ENCODE assay signal across 10 mouse cellular contexts in genomic region chrX:102493992-102494730, GRCm38 (mm10). TPM values are rescaled to one million over a fixed set of nuclear protein-coding genes. Genes with fewer than 3 reads are reported as not detected.
DNase-seq lines count a peak whose midpoint lies in the region; ATAC-seq lines count a peak whose summit lies in the region.
"Had no signal": no experiment of that assay in that cellular context is flagged by ENCODE, and none has a peak within 500 bp of the region (broad histone marks: within the 10 kb centered on the region; RNA-seq: fewer than 3 reads in every experiment).

No protein-coding gene starts in this region.

- H3K4me2 ChIP-seq in hindbrain, embryonic 11.5 days (replicated peaks; ENCODE audit: low read depth, low read length): no peak overlapping the region
- no peak overlapping the region for H3K4me2 ChIP-seq in hindbrain, embryonic 12.5 days (replicated peaks)
- no peak overlapping the region for H3K4me2 ChIP-seq in neural tube, embryonic 14.5 days (ENCODE audit: low read depth, low read length)

- 0 out of 2 replicates have a peak, but pooled peaks cover 2% of the 10 kb centered on the region for H3K27me3 ChIP-seq in hindbrain, embryonic 11.5 days (ENCODE audit: control insufficient read depth, insufficient read depth, low read length)
- peaks cover 6% of the 10 kb centered on the region; the same call in 1 of the 2 replicates for H3K27me3 ChIP-seq in hindbrain, embryonic 12.5 days
- H3K27me3 ChIP-seq in neural tube, embryonic 14.5 days (ENCODE audit: control insufficient read depth, insufficient read depth, low read length): no peaks in the 10 kb centered on the region

- H3K27ac ChIP-seq in hindbrain, embryonic 11.5 days (ENCODE audit: low read depth, low read length): no peak overlapping the region
- no peak overlapping the region for H3K27ac ChIP-seq in hindbrain, embryonic 12.5 days
- no peak overlapping the region for H3K27ac ChIP-seq in neural tube, embryonic 14.5 days (ENCODE audit: low read depth, low read length)
- H3K27ac ChIP-seq: macrophage had no signal

- 69% methylated on average over 6 of the region's 6 CpGs for WGBS in hindbrain, embryonic 11.5 days
- WGBS in hindbrain, embryonic 12.5 days: 59% methylated on average over 6 of the region's 6 CpGs
- WGBS in neural tube, embryonic 14.5 days: 80% methylated on average over 6 of the region's 6 CpGs

- H3K4me1 ChIP-seq in hindbrain, embryonic 11.5 days (replicated peaks; ENCODE audit: control insufficient read depth, insufficient read depth, low read length): no peaks in the 10 kb centered on the region
- H3K4me1 ChIP-seq in hindbrain, embryonic 12.5 days: no peaks in the 10 kb centered on the region
- H3K4me1 ChIP-seq in neural tube, embryonic 14.5 days (ENCODE audit: control insufficient read depth, insufficient read depth, low read length): no peaks in the 10 kb centered on the region

- H3K36me3 ChIP-seq in hindbrain, embryonic 11.5 days (ENCODE audit: control insufficient read depth, insufficient read depth, low read length): no peaks in the 10 kb centered on the region
- H3K36me3 ChIP-seq in hindbrain, embryonic 12.5 days: no peaks in the 10 kb centered on the region
- H3K36me3 ChIP-seq in neural tube, embryonic 14.5 days (ENCODE audit: control insufficient read depth, insufficient read depth, low read length): no peaks in the 10 kb centered on the region

- peak; percentile 22 for DNase-seq in hindbrain, embryonic 11.5 days (ENCODE audit: low spot score)
- DNase-seq in neural tube, embryonic 10.5 days (ENCODE audit: extremely low spot score, low spot score): no peak
- peak; percentile 26 for DNase-seq in brain, adult 2 months (ENCODE audit: low read depth, low spot score)
- peak; percentile 19 for DNase-seq in retina, postnatal 1 day
- no peak for DNase-seq in frontal cortex, postnatal 36 days (ENCODE audit: low spot score in 2 of 2)
- DNase-seq in heart, adult 11 months: no peak
- DNase-seq: spleen, adult 18-20 months had no signal

- ATAC-seq in hindbrain, embryonic 11.5 days (ENCODE audit: low FRiP score): no peak
- no peak for ATAC-seq in hindbrain, embryonic 12.5 days (ENCODE audit: low FRiP score)
- peak; percentile 60; the same call in 1 of the 2 replicates for ATAC-seq in neural tube, embryonic 14.5 days (ENCODE audit: low read depth)

- H3K9me3 ChIP-seq in hindbrain, embryonic 11.5 days (ENCODE audit: control insufficient read depth, low read length): no peaks in the 10 kb centered on the region
- H3K9me3 ChIP-seq in hindbrain, embryonic 12.5 days (replicated peaks): no peaks in the 10 kb centered on the region
- H3K9me3 ChIP-seq in neural tube, embryonic 14.5 days (ENCODE audit: control insufficient read depth, low read length): no peaks in the 10 kb centered on the region

- no peak overlapping the region for H3K4me3 ChIP-seq in hindbrain, embryonic 11.5 days (ENCODE audit: low read depth, low read length)
- H3K4me3 ChIP-seq in hindbrain, embryonic 12.5 days: no peak overlapping the region
- no peak overlapping the region for H3K4me3 ChIP-seq in neural tube, embryonic 14.5 days (ENCODE audit: low read depth, low read length)

- H3K9ac ChIP-seq in hindbrain, embryonic 11.5 days (ENCODE audit: low read depth, low read length): no peak overlapping the region
- no peak overlapping the region for H3K9ac ChIP-seq in hindbrain, embryonic 12.5 days
- H3K9ac ChIP-seq in neural tube, embryonic 14.5 days (replicated peaks; ENCODE audit: low read depth, low read length): no peak overlapping the region

RNA-seq across cellular contexts. Expression of gene Hdac8, which starts 11.0 kb away (rescaled TPM):
- polyA plus RNA-seq in hindbrain, embryonic 11.5 days (2014; fragmentation: Nextera tagmentation; extraction: Ambion mirVana): 2.3 and 2.8 TPM in 2 replicates
- 9.5 and 9.7 TPM in 2 replicates for polyA plus RNA-seq in hindbrain, embryonic 12.5 days (2016; fragmentation: Nextera tagmentation; extraction: Ambion mirVana)
- polyA plus RNA-seq in neural tube, embryonic 14.5 days (2014; fragmentation: Nextera tagmentation; extraction: Ambion mirVana): 2.9 and 3.2 TPM in 2 replicates

Comparison
In these comparisons a context has a peak if more than half of its experiments do, and no peak if none do; other contexts are left out.
1. DNase-seq: peak in hindbrain, embryonic 11.5 days (single experiment), brain, adult 2 months (single experiment) and retina, postnatal 1 day (single experiment); none in neural tube, embryonic 10.5 days (single experiment), frontal cortex, postnatal 36 days (0 of 2) and heart, adult 11 months (single experiment).